ENCODE assay signal across 10 mouse cellular contexts in the genomic region with DNA sequence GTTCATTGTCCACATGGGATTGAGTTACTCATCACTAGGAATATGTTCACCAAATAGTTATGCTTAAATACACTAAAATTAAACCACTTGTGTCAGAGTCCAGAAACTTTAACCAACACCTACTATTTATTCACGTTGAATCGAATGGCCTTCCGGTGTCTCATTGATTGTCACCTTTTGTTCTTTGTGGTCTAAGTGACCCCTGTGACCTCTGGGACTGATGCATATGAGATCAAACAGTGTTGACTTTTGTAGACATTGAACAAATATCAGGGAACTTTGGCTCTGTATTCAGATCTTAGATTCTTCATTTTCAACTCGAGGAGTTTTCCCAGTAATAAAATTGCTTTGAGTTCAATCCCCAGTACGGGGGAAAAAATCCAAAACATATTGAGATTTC. TPM values are rescaled to one million over a fixed set of nuclear protein-coding genes. Genes with fewer than 3 reads are reported as not detected.
"Had no signal": no experiment of that assay in that cellular context is flagged by ENCODE, and none has a peak within 500 bp of the region (broad histone marks: within the 10 kb centered on the region; RNA-seq: fewer than 3 reads in every experiment).

No protein-coding gene starts in this region.

RNA-seq across cellular contexts. Expression of a gene that starts 27.9 kb away (rescaled TPM):
- polyA plus RNA-seq: neural tube, embryonic 14.5 days; small intestine, adult 2 months; spleen, adult 2 months; stomach, embryonic 14.5 days; stomach, embryonic 15.5 days; stomach, embryonic 16.5 days; stomach, postnatal 0 days; thymus, postnatal 0 days; urinary bladder, adult 2 months had no signal

RNA-seq across cellular contexts. Expression of a gene that starts 50.4 kb away (rescaled TPM):
- polyA plus RNA-seq: neural tube, embryonic 14.5 days; neural tube, embryonic 15.5 days; small intestine, adult 2 months; spleen, adult 2 months; stomach, embryonic 14.5 days; stomach, embryonic 15.5 days; stomach, embryonic 16.5 days; stomach, postnatal 0 days; thymus, postnatal 0 days; urinary bladder, adult 2 months had no signal
